Mouse (Mus musculus) kidney, postnatal 36 days (tissue): ENCODE measurements at regions not wholly inside any gene's neighbourhood (a gene's known extent, or its start where the extent isn't known, plus 50 kb on each side); places are given as distances from the start of the nearest gene placed in this dataset.

Experiments used
- DNase-seq, 2 experiments: peaks; one replicate each; pipeline ENCODE4 v3.0.0; 2021 to 2022; ENCODE audit warnings: mixed read lengths in 2 of 2

DNA sequence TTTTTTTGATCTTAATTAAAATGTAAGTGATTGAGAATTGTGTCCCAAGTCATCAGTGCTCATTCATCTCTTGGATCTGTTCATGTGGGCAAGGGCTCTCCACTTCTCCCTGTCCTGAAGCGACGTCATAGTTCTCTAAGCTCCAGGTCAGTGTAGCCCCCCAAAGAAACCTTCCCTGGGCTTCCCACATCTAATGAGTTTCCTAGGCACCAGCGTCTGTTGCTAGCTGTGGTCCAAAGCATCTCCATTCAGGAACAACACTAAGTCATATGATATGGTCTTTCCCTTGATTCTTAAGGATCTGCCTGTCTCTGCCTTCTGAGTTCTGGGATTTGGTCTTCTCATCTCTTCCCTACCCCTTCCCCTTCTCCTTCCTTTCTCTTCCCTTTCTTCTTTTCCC lies 66.3 kb upstream of the Sox4 start:
- DNase-seq: no peak

DNA sequence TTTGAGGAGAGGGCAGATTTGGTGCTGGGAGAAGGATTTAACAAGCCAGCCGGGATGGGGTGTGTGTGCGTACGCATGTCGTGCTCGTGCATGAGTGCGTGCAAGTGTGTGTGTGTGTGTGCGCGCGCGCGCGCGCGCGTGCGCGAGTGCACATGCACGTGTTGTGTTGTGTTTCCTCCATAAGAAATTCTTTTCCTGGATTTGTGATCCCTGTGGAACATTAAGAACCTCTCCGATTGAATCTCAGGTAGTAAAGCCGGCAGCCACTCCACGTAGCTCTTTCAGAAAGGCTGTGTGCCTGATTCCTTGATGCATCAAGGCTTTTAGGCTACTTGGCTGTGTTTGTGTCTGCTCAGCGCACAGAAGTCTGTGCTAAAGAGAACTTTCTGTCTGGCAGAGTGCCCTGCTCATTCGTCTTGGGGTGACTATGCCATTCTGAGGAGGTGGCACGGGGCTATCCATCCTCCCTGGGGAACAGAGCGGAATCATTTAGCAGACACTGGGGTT lies 62.7 kb upstream of the Sox4 start:
- DNase-seq: no peak

DNA sequence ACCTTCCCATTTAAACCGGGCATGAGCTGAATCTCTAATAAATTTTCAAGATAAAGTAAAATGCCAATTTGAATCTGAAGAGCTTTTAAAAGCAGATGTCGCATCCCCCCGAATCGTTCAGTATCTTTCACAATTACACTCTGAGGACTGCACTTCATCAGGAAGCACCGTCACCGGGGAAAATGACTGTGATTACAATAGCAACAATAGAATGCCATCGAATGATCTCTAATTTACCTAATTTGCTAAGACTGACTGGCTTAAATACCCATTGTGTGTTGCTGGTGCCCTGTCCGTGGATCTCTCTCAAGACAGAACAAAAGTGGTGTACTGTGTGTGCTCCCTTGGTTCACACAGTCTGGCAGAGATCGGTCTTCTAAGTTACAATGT lies 62.1 kb upstream of the Sox4 start:
- no peak for DNase-seq

DNA sequence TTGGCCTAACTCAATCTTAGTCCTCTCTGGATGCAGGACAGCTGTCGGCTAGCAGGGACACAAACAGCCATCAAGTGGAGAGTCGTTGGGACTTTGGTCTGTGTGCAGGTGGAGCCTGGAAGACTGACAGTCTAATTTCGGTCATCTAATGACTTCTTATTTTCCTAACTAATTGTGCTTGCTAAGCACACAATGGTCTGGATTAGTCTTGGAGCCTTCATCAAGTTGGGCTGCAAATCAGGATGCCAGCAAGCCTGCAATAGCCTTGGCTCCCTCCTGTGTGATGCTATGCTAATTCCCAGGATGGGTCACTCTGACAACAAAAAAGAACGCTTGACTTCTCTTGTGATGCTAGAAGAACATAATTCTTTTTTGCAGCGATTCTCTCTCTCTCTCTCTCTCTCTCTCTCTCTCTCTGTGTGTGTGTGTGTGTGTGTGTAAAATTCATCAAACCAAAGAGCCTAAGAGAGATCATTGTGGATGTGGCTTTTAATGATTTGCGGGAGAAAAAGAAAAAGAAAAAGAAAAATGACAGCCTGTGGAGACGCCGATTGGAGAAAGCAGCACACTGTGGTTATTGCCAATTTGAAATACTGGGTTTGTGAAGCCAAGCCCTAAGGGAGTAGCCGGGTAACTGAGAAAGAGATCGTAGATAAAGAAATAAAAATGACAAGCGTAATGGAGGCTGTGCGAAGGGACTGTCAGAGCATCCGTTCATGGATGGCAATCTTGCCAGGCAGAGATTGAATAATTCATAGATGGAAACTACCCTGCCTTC lies 61.5 kb upstream of the Sox4 start:
- no peak for DNase-seq

DNA sequence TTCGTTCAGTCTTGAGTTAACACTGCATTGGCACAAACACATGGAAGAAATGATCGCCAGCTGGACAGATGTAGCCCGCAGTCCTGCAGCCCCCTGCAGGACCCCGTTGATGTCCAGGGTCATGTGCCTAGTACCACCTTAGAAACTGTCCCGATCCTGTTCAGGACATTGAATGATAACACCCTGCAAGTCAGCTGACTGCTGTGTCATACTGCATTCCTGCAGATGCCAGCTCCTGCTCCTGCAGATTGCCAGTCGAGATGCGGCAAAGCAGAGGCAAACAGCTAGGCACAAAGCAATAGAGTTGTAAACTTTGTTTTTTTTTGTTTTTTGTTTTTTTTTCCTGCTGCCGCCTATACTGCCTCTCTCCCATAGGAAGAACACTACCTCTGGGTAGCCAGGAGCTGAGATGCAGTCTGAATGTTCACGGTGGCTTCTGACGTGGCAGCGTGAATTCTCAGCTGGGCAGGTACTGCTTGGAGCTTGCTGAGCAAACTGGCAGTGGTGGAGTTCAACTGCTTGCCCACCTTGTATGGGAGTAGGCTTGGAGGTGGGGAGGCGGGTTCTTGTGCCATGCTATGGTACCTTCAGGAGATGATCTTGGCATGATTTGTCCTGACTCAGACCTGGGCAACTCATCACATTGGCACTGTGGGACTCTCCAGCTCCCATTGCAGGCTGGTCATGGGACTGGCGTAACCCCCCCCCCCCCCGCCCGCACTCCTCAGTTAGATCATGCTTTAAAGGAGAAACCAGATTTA lies 60.7 kb upstream of the Sox4 start:
- no peak for DNase-seq

DNA sequence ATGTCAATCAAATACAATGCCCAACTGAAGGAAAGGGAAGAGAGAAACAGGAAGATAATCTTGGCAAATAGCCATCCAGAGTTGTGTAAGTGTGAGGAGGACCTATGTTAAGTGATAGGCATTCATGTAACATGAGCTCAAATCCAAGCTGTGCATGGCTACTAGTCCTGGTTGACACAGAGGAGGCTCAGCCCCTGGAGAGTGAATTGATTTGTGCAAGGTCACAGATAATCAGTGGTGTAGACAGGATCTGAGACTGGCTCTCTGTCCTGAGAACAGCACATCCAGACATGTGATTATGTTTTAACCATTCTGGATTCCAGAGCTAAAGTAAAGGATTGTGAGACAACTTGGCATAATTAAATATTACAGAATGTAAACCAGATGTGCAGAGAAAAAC lies 53.0 kb upstream of the Sox4 start:
- no peak for DNase-seq
